Mouse (Mus musculus) regulatory T cell (primary cell): ENCODE measurements at regions not wholly inside any gene's neighbourhood (a gene's known extent, or its start where the extent isn't known, plus 50 kb on each side); places are given as distances from the start of the nearest gene placed in this dataset.
"Not testable (repeated sequence)": the region's sequence is repeated elsewhere in the genome, so short reads cannot be mapped to it uniquely, and the experiment has no call there.

Source experiments
- in situ Hi-C: fragments of 300-600 bp; cut with MboI, MseI; formaldehyde crosslinking; loops from one replicate; pipeline ENCODE4 v1.15.1; 2025; ENCODE audit warnings: high pct_unique_total_duplicates

- in situ Hi-C loops = no loop called here
Observed at GRCm38 (mm10) chr17:49278541-49278940, 149.6 kb upstream of the Mocs1 start.

- in situ Hi-C loops = no loop called here
Observed at GRCm38 (mm10) chr17:49278973-49279727, 149.0 kb upstream of the Mocs1 start.

DNA sequence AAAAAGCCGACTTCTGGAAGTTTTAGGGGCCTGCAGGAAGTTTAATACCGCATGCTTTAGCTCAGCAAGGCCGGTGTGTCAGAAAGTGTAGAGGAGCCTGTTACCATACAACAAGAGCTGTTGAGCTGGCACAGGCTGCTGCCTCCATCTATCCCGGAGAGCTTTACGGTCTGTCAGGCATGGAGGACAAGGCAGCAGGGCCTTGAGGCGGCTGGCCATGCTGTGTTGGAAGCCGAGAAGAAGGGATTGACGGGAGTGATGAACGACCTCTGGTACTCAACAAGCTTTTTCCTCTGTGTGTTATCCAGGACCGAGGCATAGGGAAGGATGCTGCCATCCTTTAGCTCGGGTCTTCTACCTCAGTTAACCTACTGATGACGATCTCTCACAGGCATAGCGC is 146.8 kb upstream of the Mocs1 start:
- in situ Hi-C loops = no loop called here

DNA sequence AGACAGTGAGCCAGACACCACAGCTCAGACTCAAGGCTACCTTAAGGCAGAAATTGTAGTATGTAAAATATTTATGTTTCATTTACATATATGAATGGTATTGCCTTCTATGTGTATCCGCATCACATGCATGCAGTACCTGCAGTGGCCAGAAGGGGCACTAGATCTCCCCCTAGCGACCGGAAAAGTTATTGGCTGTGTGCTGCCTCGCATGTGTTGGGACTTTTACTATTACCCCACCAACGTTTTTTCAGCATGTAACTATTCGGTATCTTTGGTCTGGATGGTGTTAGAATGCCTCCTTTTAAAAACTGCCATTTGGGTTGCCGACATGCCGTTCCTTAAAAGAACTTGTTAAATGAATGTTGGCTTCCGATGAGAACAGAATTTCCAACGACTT is 145.7 kb upstream of the Mocs1 start:
- in situ Hi-C loops = no loop called here

DNA sequence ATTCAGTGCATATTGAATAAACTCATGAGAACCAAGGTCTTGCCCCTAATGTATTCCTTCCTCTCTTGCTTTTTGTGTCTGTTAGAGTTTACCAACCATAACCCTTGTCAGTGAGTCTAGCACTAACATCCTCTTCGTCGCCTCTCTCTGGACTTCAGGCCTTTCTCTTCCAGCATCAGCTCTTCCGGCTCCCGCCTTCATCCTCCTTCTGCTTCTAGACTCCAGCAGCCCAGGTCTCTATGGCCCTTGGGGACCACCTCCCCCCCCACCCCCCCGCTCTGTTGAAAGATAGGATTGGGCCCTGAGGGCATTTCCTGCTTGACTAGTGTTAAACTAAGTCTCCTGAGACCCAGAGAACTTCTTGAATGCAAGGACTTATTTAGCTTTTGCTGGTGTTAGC is 144.7 kb upstream of the Mocs1 start:
- in situ Hi-C loops = no loop called here

GRCm38 (mm10) chr17:49291636-49292035 is 136.5 kb upstream of the Mocs1 start:
- in situ Hi-C loops = no loop called here

GRCm38 (mm10) chr17:49304461-49304860 is 123.7 kb upstream of the Mocs1 start:
- in situ Hi-C loops = no loop called here

GRCm38 (mm10) chr17:49305116-49305515 is 123.0 kb upstream of the Mocs1 start:
- in situ Hi-C loops = no loop called here

- in situ Hi-C loops = no loop called here
Observed at GRCm38 (mm10) chr17:49309079-49309478, 119.1 kb upstream of the Mocs1 start.

GRCm38 (mm10) chr17:49314196-49314595 is 114.0 kb upstream of the Mocs1 start:
- in situ Hi-C loops = no loop called here

- in situ Hi-C loops = no loop called here
Observed at GRCm38 (mm10) chr17:49327524-49327923, 100.6 kb upstream of the Mocs1 start.

- in situ Hi-C loops = no loop called here
Observed at GRCm38 (mm10) chr17:49335318-49335717, 92.8 kb upstream of the Mocs1 start.

- in situ Hi-C loops = no loop called here
Observed at GRCm38 (mm10) chr17:49337881-49338280, 90.3 kb upstream of the Mocs1 start.

GRCm38 (mm10) chr17:49342636-49343035 is 85.5 kb upstream of the Mocs1 start:
- in situ Hi-C loops = no loop called here

DNA sequence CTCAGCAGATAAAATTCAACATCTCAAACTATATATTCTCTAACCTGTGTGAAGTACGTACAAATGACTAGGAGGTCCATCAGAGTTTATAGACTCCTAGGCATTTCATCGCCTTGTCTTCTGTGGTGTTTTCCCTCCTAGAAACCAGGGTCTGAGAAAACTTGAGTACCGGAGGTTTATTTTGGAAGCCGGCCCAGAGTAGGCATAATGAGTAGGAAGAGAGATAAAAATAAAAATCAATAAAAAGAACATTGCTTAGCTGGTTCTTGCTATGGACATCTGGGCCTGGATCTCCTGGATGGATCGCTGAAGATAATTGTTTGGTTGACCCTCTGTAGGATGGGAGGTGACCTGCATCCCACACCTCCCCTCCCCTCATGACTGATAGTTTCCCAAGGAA is 81.5 kb upstream of the Mocs1 start:
- in situ Hi-C loops = no loop called here

DNA sequence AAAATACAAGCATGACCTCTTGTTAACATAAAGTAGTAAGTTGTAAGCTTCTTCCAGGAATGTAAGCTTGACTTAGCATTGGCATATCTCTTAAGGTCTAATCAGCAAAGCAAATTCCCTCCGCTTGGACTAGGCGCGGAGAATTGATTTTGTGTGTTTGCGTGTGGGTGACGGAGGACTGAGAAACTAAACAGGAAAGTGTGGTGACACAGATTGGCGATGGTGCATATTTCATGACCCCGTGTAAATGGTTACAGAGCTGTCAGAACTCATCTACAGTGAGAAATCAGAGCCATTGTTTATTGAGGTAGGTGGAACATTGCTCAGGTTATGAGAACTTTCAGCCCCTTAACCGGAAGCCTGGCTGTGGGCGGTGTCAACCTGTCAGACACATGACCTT is 78.8 kb upstream of the Mocs1 start:
- in situ Hi-C loops = no loop called here

GRCm38 (mm10) chr17:49359212-49359611 is 69.0 kb upstream of the Mocs1 start:
- in situ Hi-C loops = no loop called here

DNA sequence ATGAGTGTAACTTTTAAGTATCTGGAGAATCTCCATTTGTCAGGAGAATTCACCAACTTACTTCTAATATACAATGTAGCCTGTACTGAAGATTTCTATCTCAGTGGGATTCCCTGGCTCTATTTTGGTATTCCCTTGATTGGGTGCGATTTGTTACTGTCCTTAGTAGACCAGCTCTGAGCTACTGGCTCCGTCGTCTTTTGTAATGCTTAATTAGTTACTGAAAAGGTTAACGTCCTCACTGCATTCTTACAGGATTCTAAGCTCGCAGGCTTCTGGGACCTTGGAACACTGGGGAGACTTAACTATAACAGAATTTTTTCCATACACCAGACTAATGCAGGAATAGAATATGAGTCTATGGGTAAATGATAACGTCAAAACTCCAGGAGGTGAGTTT is 67.9 kb upstream of the Mocs1 start:
- in situ Hi-C loops = not testable (repeated sequence)

GRCm38 (mm10) chr17:49367791-49368190 is 60.4 kb upstream of the Mocs1 start:
- in situ Hi-C loops = no loop called here

DNA sequence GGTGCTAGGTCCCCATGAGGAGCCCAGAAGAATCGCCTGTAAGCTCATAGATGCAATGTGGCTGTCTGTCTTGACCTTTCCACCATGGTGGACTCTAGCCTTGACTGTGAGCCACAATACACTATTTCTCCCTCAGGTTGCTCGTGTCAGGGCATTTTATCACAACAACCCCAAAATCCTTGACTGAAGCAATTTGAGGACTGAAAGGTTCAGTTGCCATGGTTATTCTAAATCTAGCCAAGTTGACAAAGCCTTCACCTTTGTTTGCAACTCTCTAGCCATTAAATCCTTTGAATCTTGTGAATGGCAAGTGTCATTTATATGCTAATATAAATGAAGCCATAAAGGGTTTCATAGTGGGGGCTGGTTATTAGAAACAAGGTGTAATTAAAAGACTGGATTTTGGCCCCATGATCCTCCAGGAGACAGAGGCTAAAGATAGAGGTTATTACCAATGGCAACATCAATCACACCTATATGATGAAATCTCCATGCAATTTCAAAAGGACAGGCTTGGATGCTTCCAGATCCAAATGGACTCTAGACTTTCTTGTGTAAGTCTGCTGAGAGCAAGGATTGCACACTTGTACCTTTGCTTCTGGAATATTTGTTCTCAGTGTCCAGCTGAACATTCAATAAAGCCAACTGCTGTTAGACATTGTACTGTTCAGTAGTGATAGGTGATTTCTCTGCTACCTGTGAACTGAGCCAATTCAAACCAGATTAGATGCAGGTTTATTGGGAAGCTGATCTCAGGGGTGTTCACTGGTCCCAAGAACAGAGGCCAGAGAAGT is 59.5 kb upstream of the Mocs1 start:
- in situ Hi-C loops = no loop called here

DNA sequence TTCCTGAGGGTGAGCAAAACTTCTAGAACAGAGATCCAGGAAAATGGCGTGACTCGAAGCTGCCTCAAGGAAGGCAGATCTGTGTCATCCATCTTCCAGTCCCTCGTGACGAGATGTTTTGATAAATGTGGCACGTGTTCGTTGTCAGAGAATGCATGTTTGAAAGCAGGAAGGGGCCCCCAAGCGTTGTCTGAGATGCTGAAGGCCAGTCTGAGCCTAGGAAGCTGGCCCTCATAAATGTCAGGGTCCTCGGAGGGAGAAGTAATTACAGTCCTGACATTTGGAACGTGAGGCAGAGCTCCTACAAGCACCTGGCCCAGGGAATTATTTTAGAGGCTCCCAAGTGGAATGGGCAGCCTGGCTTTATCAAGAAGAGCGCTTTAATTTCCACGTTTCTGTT is 50.5 kb upstream of the Mocs1 start:
- in situ Hi-C loops = no loop called here
